Mouse (Mus musculus) heart, adult 2 months (tissue): ENCODE measurements around the gene Frmpd4.

Experiments used
- CTCF ChIP-seq: fragments of 200-600 bp; IDR thresholded peaks from 2 replicates; pipeline ENCODE4 v1.8.1; 2022; ENCODE audit warnings: antibody characterized with exemption, mild to moderate bottlenecking, moderate library complexity
- EP300 ChIP-seq: fragments of 200-500 bp; IDR thresholded peaks from 2 replicates; pipeline ENCODE4 v1.6.1; 2011; ENCODE audit warnings: low read depth, low read length, control low read depth; ENCODE audit not compliant: insufficient read depth
- POLR2A ChIP-seq: fragments of 200-500 bp; IDR thresholded peaks from 2 replicates; pipeline ENCODE4 v1.6.1; 2011; ENCODE audit warnings: mild to moderate bottlenecking, low read depth, low read length, control low read depth; ENCODE audit not compliant: insufficient read depth

DNA sequence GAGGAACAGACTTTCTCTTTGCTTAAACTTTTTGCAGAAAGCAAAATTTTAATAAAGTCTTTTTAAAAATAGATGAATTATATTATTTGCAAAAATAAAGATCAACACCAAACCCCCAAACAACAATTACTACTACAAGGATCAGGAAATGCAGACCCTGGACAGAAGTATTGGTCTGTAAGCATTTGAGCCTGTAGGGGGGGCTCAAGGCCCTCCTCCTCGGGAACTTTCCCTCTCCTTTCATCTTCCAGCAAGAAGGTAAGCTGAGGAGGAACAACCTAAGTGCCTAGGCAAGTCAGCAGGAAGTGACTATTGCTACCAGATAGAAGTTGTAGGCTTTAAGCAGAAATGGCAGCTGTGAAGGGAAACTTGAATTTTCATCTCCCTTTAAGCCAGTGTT, 266.9 kb downstream of the Frmpd4 start:
- TF ChIP-seq POLR2A (no peak), CTCF (no peak), EP300 (no peak)
